Mouse (Mus musculus) MEL (cell line): ENCODE results near the gene Cdca3. TPM values are rescaled to one million over a fixed set of nuclear protein-coding genes. Genes with fewer than 3 reads are reported as not detected.

Source experiments
- DNase-seq: peaks from one replicate; pipeline ENCODE4 v3.0.0; 2011; ENCODE audit warnings: low read depth, low spot score
- H3K27ac ChIP-seq: 2 replicates; pipeline ENCODE4 v1.5.1; 2012; ENCODE audit warnings: low read depth, mild to moderate bottlenecking, control low read depth, low read length, moderate library complexity; ENCODE audit not compliant: control insufficient read depth
- H3K27me3 ChIP-seq, 2 experiments: fragments of 150-350 bp in 1 of 2; sonication (generic) in 1 of 2; 2 replicates each; pipeline ENCODE4 v1.6.1; 2012; ENCODE audit warnings: low read length in 2 of 2, mild to moderate bottlenecking in 2 of 2, improper control_type of control experiment in 1 of 2, moderate library complexity in 1 of 2; ENCODE audit not compliant: insufficient read depth in 2 of 2, control insufficient read depth in 1 of 2
- H3K36me3 ChIP-seq, 2 experiments: 2 replicates each; pipeline ENCODE4 v1.6.1; 2012 to 2014; ENCODE audit warnings: low read length in 2 of 2, improper control_type of control experiment in 1 of 2, inconsistent platforms in 1 of 2, mild to moderate bottlenecking in 1 of 2; ENCODE audit not compliant: insufficient read depth in 2 of 2, control insufficient read depth in 1 of 2
- H3K4me1 ChIP-seq, 2 experiments: fragments of 150-350 bp in 1 of 2; sonication (generic) in 1 of 2; 2 replicates each; pipeline ENCODE4 v1.6.1; 2012; ENCODE audit warnings: low read length in 2 of 2, improper control_type of control experiment in 1 of 2, mild to moderate bottlenecking in 1 of 2; ENCODE audit not compliant: insufficient read depth in 2 of 2, control insufficient read depth in 1 of 2
- H3K4me3 ChIP-seq, 2 experiments: fragments of 150-350 bp in 1 of 2; sonication (generic) in 1 of 2; 2 replicates each; pipeline ENCODE4 v1.5.1; 2012; ENCODE audit warnings: low read depth in 2 of 2, low read length in 2 of 2, mild to moderate bottlenecking in 2 of 2, moderate library complexity in 2 of 2, control low read depth in 1 of 2, improper control_type of control experiment in 1 of 2; ENCODE audit not compliant: control insufficient read depth in 1 of 2, insufficient read depth in 1 of 2
- H3K79me2 ChIP-seq: 2 replicates; pipeline ENCODE4 v1.6.1; 2012; ENCODE audit warnings: mild to moderate bottlenecking, low read length, moderate library complexity; ENCODE audit not compliant: control insufficient read depth, poor library complexity, insufficient read depth
- H3K9ac ChIP-seq: 2 replicates; pipeline ENCODE4 v1.6.1; 2012; ENCODE audit warnings: low read depth, mild to moderate bottlenecking, control low read depth, low read length, moderate library complexity; ENCODE audit not compliant: control insufficient read depth, poor library complexity, severe bottlenecking
- H3K9me3 ChIP-seq: fragments of 150-350 bp; sonication (generic); replicated peaks from 2 replicates; pipeline ENCODE4 v1.6.1; 2012; ENCODE audit warnings: mild to moderate bottlenecking, low read length, improper control_type of control experiment, moderate library complexity; ENCODE audit not compliant: insufficient read depth
- BHLHE40 ChIP-seq: IDR thresholded peaks from 2 replicates; pipeline ENCODE4 v1.6.1; 2012; ENCODE audit warnings: low read depth, mild to moderate bottlenecking, inconsistent platforms, low read length, improper control_type of control experiment, borderline replicate concordance
- CHD1 ChIP-seq: IDR thresholded peaks from 2 replicates; pipeline ENCODE4 v1.6.1; 2012; ENCODE audit warnings: low read depth, mild to moderate bottlenecking, inconsistent platforms, low read length, improper control_type of control experiment
- CHD2 ChIP-seq: IDR thresholded peaks from 2 replicates; pipeline ENCODE4 v1.6.1; 2011; ENCODE audit warnings: low read length, improper control_type of control experiment
- CTCF ChIP-seq, 3 experiments: IDR thresholded peaks in 2 of 3; conservative IDR thresholded peaks in 1 of 3; 2 replicates each; pipeline ENCODE4 v1.5.1; 2011 to 2012; ENCODE audit warnings: low read length in 3 of 3, low read depth in 2 of 3, mild to moderate bottlenecking in 2 of 3, improper control_type of control experiment in 1 of 3, inconsistent platforms in 1 of 3, mixed read lengths in 1 of 3, moderate library complexity in 1 of 3; ENCODE audit not compliant: control insufficient read depth in 1 of 3, insufficient read depth in 1 of 3, poor library complexity in 1 of 3, severe bottlenecking in 1 of 3
- ELF1 ChIP-seq: IDR thresholded peaks from 2 replicates; pipeline ENCODE4 v1.6.1; 2014; ENCODE audit warnings: low read depth, mild to moderate bottlenecking, inconsistent platforms, low read length, improper control_type of control experiment, moderate library complexity
- EP300 ChIP-seq, 2 experiments: IDR thresholded peaks; 2 replicates each; pipeline ENCODE4 v1.6.1; 2011; ENCODE audit warnings: improper control_type of control experiment in 2 of 2, low read length in 2 of 2, low read depth in 1 of 2, mild to moderate bottlenecking in 1 of 2
- GABPA ChIP-seq: IDR thresholded peaks from 2 replicates; pipeline ENCODE4 v1.6.1; 2012; ENCODE audit warnings: low read depth, mild to moderate bottlenecking, inconsistent platforms, low read length, improper control_type of control experiment, moderate library complexity
- GATA1 ChIP-seq: IDR thresholded peaks from 2 replicates; pipeline ENCODE4 v1.6.1; 2011; ENCODE audit warnings: low read depth, low read length, improper control_type of control experiment
- HCFC1 ChIP-seq: IDR thresholded peaks from 2 replicates; pipeline ENCODE4 v1.6.1; 2012; ENCODE audit warnings: low read depth, mild to moderate bottlenecking, inconsistent platforms, low read length, improper control_type of control experiment, moderate library complexity
- JUND ChIP-seq: IDR thresholded peaks from 2 replicates; pipeline ENCODE4 v1.6.1; 2011; ENCODE audit warnings: low read depth, mild to moderate bottlenecking, improper control_type of control experiment, low read length
- KAT2A ChIP-seq: conservative IDR thresholded peaks from 2 replicates; pipeline ENCODE4 v1.6.1; 2012; ENCODE audit warnings: low read depth, low read length, improper control_type of control experiment, inconsistent platforms
- MAX ChIP-seq: IDR thresholded peaks from 2 replicates; pipeline ENCODE4 v1.6.1; 2011; ENCODE audit warnings: low read length, improper control_type of control experiment
- MAZ ChIP-seq: IDR thresholded peaks from 2 replicates; pipeline ENCODE4 v1.6.1; 2012; ENCODE audit warnings: low read depth, mild to moderate bottlenecking, inconsistent platforms, low read length, improper control_type of control experiment
- MXI1 ChIP-seq: IDR thresholded peaks from 2 replicates; pipeline ENCODE4 v1.6.1; 2011; ENCODE audit warnings: mild to moderate bottlenecking, low read depth, low read length, improper control_type of control experiment
- NELFE ChIP-seq: IDR thresholded peaks from 2 replicates; pipeline ENCODE4 v1.6.1; 2011; ENCODE audit warnings: low read depth, low read length, improper control_type of control experiment
- POLR2A ChIP-seq, 2 experiments: IDR thresholded peaks; 2 replicates each; pipeline ENCODE4 v1.6.1; 2011 to 2012; ENCODE audit warnings: low read length in 2 of 2, mild to moderate bottlenecking in 2 of 2, control low read depth in 1 of 2, improper control_type of control experiment in 1 of 2, low read depth in 1 of 2, moderate library complexity in 1 of 2; ENCODE audit not compliant: control insufficient read depth in 1 of 2, insufficient read depth in 1 of 2, poor library complexity in 1 of 2
- POLR2AphosphoS2 ChIP-seq: IDR thresholded peaks from 2 replicates; pipeline ENCODE4 v1.6.1; 2011; ENCODE audit warnings: low read length, improper control_type of control experiment
- POLR2AphosphoS5 ChIP-seq: IDR thresholded peaks from 2 replicates; pipeline ENCODE4 v1.6.1; 2012; ENCODE audit warnings: low read depth, borderline replicate concordance, mild to moderate bottlenecking, inconsistent platforms, low read length, moderate library complexity, mixed read lengths
- RAD21 ChIP-seq: IDR thresholded peaks from 2 replicates; pipeline ENCODE4 v1.6.1; 2011; ENCODE audit warnings: mild to moderate bottlenecking, low read depth, low read length, improper control_type of control experiment
- RCOR1 ChIP-seq: IDR thresholded peaks from 2 replicates; pipeline ENCODE4 v1.6.1; 2012; ENCODE audit warnings: low read depth, mild to moderate bottlenecking, inconsistent platforms, low read length, improper control_type of control experiment
- SIN3A ChIP-seq: IDR thresholded peaks from 2 replicates; pipeline ENCODE4 v1.6.1; 2012; ENCODE audit warnings: low read length, improper control_type of control experiment, inconsistent platforms
- SMC3 ChIP-seq: IDR thresholded peaks from 2 replicates; pipeline ENCODE4 v1.6.1; 2011; ENCODE audit warnings: low read depth, low read length, improper control_type of control experiment
- TAL1 ChIP-seq: IDR thresholded peaks from 2 replicates; pipeline ENCODE4 v1.6.1; 2012; ENCODE audit warnings: mild to moderate bottlenecking, inconsistent platforms, low read length, moderate library complexity, mixed read lengths
- USF2 ChIP-seq, 2 experiments: IDR thresholded peaks; 2 replicates each; pipeline ENCODE4 v1.6.1; 2011 to 2012; ENCODE audit warnings: improper control_type of control experiment in 2 of 2, low read length in 2 of 2, borderline replicate concordance in 1 of 2, inconsistent platforms in 1 of 2, low read depth in 1 of 2, mild to moderate bottlenecking in 1 of 2; ENCODE audit not compliant: insufficient read depth in 1 of 2
- ZC3H11A ChIP-seq: IDR thresholded peaks from 2 replicates; pipeline ENCODE4 v1.6.1; 2012; ENCODE audit warnings: low read depth, mild to moderate bottlenecking, inconsistent platforms, low read length, improper control_type of control experiment
- ZMIZ1 ChIP-seq: IDR thresholded peaks from 2 replicates; pipeline ENCODE4 v1.6.1; 2012; ENCODE audit warnings: low read depth, mild to moderate bottlenecking, inconsistent platforms, low read length, improper control_type of control experiment, moderate library complexity
- polyA plus RNA-seq, 2 experiments: library from polyadenylated mRNA; stranded (reverse) in 1 of 2; unstranded in 1 of 2; fragments of >175 nt in 1 of 2; fragments of >200 nt in 1 of 2; gene quantifications; 2 replicates each; pipeline versions ENCODE4 v1.2.1 to v1.2.4; 2012; ENCODE audit warnings: low replicate concordance in 2 of 2, low read depth in 1 of 2; ENCODE audit not compliant: insufficient read length in 2 of 2, insufficient read depth in 1 of 2, missing spikeins in 1 of 2
- total RNA-seq: library from RNA; depleted of rRNA; stranded (reverse); fragments of 300-350 nt; gene quantifications from 2 replicates; pipeline ENCODE4 v1.2.3, GENCODE M21; 2012

Cdca3 gene
- total and polyA plus RNA-seq, 3 experiments = 54.5 to 185 TPM; not detected in 1

DNA sequence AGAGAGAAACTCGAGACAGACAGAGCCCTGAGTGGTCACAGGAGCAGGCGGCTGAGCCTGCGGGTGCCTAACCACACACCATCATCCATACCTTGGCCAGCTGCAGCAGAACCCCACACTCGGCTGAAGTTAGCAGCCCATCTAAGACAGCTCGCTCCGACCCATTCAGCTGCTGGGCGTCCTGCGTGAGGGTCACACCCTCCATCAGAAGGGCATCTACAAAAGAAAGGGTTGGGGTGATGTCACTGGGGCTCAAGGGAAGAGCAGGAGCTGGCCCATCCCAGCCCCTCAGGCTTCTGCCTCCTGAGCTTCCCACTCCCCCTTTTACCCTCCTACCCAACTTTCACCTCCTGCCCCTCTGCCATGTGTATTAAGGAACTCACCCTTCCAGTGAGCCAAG lies 21.2 kb downstream of the Cdca3 start:
- Histone ChIP-seq H3K27me3 (peaks cover 16 to 17% of the 10 kb centered on the region in 2 experiments), H3K27ac (no peak overlapping the region), H3K36me3 (no peaks in the 10 kb centered on the region), H3K4me1 (no peaks in the 10 kb centered on the region), H3K4me3 (no peak overlapping the region), H3K79me2 (no peaks in the 10 kb centered on the region), H3K9ac (no peak overlapping the region), H3K9me3 (no peaks in the 10 kb centered on the region)
- DNase-seq = no peak
- no peak for TF ChIP-seq KAT2A
- TF ChIP-seq NELFE = no peak
- no peak for TF ChIP-seq BHLHE40
- TF ChIP-seq USF2 (IDR thresholded peaks at IDR 0.05; ENCODE audit: borderline replicate concordance in 1 of 2, insufficient read depth in 1 of 2, low read depth in 1 of 2, low read length in 2 of 2) = no peak
- no peak for TF ChIP-seq SMC3
- TF ChIP-seq RAD21 = no peak
- TF ChIP-seq ELF1 = no peak
- TF ChIP-seq ZC3H11A = no peak
- no peak for TF ChIP-seq MAX
- no peak for TF ChIP-seq POLR2A (IDR thresholded peaks at IDR 0.05; ENCODE audit: control insufficient read depth in 1 of 2, insufficient read depth in 1 of 2, low read depth in 1 of 2, low read length in 2 of 2, poor library complexity in 1 of 2)
- TF ChIP-seq POLR2AphosphoS2 = no peak
- no peak for TF ChIP-seq TAL1

DNA sequence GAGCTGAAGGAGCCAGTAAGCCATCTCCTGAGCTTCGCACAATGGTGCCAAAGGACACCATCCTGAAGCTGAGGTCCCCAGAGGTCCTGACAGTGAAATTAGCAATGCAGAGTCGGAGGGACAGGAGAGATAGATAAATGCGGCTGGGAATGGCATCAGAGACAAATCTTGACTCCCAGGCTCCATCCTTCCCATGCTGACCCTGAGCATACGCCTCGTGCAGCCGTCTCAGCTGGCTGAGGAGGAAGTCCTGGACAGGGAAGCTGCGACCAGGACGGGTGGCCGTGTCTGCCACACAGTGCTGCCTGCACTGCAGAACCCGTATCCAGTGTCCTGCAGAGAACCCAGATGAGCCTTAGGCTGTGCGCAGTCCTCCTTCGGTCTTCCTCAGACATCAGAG lies 25.3 kb downstream of the Cdca3 start:
- no peak for DNase-seq
- no peaks in the 10 kb centered on the region for H3K79me2 ChIP-seq
- H3K27me3 ChIP-seq = peaks cover 13 to 15% of the 10 kb centered on the region in 2 experiments
- H3K9me3 ChIP-seq = no peaks in the 10 kb centered on the region
- no peak overlapping the region for H3K4me3 ChIP-seq
- no peak overlapping the region for H3K27ac ChIP-seq
- H3K36me3 ChIP-seq = no peaks in the 10 kb centered on the region
- TF ChIP-seq MAX = no peak
- no peak overlapping the region for H3K9ac ChIP-seq
- peaks cover 0 to 3% of the 10 kb centered on the region in 2 experiments; a peak in 1 of 4 replicates for H3K4me1 ChIP-seq

DNA sequence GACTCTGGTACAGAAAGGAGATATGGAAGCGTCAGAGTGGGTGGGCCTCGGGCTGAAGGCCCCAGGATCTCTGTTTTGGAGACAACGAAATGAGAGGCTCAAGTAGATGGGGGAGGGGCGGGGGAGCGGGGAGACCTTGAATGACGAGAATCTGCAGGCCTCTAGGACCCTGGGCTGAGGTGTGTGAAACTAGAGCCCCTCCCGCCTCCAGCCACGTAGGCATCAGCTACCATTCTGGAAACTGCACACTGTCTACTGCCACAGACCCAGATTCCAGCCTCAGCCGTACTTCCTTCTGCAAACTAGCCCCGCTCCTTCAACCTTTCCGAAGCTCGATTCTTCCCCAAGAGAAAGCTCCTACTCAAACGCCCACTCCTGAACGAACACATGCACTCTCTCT lies 27.0 kb downstream of the Cdca3 start:
- H3K9ac ChIP-seq = peak overlapping the region; percentile 19; the same call in 1 of the 2 replicates
- H3K9me3 ChIP-seq = no peaks in the 10 kb centered on the region
- peaks cover 0 to 3% of the 10 kb centered on the region in 2 experiments; a peak in 1 of 4 replicates for H3K4me1 ChIP-seq
- no peaks in the 10 kb centered on the region for H3K36me3 ChIP-seq
- peak; percentile 21 for DNase-seq
- peaks cover 7 to 9% of the 10 kb centered on the region in 2 experiments for H3K27me3 ChIP-seq
- H3K27ac ChIP-seq = no peak overlapping the region
- H3K79me2 ChIP-seq = no peaks in the 10 kb centered on the region
- peak overlapping the region; percentile 24 to 45 for H3K4me3 ChIP-seq
- TF ChIP-seq POLR2AphosphoS5 (no peak), MAZ (no peak), EP300 (IDR thresholded peaks at IDR 0.05; ENCODE audit: low read depth in 1 of 2, low read length in 2 of 2) (no peak), JUND (no peak), CHD1 (no peak), MXI1 (no peak), ZC3H11A (no peak), GATA1 (no peak), ZMIZ1 (no peak), USF2 (IDR thresholded peaks at IDR 0.05; ENCODE audit: borderline replicate concordance in 1 of 2, insufficient read depth in 1 of 2, low read depth in 1 of 2, low read length in 2 of 2) (no peak), CHD2 (no peak), POLR2AphosphoS2 (no peak), CTCF (IDR thresholded peaks at IDR 0.05 in 2 of 3, conservative IDR thresholded peaks at IDR 0.05 in 1 of 3; ENCODE audit: control insufficient read depth in 1 of 3, insufficient read depth in 1 of 3, low read depth in 2 of 3, low read length in 3 of 3, poor library complexity in 1 of 3, severe bottlenecking in 1 of 3) (no peak), HCFC1 (no peak), SIN3A (no peak), GABPA (no peak), RCOR1 (no peak), ELF1 (no peak)
